Mouse (Mus musculus) small intestine, adult 10 weeks (tissue): ENCODE measurements around the gene Adam22. TPM values are rescaled to one million over a fixed set of nuclear protein-coding genes. Genes with fewer than 3 reads are reported as not detected.

ENCODE experiments used
- polyA plus RNA-seq: library from polyadenylated mRNA; stranded (reverse); fragments of 350-450 nt; fragmentation: Illumina TruSeq; extraction: RNeasy Lipid Tissue Mini Kit (QIAGEN cat#74804); gene quantifications from one replicate; pipeline ENCODE4 v1.2.3, GENCODE M21; 2014; ENCODE audit warnings: low replicate concordance

Adam22 gene
- polyA plus RNA-seq, result 2.2 TPM

DNA sequence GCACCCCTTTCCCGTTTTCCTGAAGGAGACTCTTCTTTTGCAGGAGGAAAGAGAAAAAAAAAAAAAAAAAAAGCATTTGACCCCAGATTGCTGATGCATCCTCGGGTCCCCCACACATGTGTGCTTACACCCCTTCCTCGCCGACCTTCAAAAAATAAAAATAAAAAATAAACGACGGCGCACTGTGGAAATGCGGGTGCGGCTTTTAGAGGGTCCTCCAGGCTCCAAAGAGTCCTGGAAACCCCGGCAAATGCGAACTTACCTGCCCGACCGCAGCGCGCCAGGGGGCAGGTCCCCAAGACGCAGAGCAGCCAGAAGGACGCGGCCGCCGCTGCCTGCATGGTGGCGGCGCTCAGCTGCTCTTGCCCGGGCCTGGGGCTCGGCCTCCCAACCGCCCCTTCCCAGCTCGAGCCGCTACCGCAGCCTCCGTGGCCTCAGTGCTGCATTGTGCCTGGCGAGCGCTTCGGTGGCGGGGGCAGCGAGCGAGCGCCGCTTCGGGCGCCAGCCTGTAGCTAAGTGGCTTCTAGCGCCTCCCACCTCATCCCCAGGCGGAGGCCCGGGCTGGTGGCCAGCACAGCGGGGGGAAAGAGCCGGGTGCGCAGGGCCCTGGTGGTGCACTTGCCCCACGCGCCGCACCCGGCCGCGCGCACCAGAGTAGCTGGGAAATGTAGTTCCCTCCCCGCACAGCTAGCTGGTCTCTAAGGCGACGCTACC, at the start of gene Adam22:
TSS of gene Adam22 (minus strand) at position 547 of the 714 bp plus-strand sequence.

DNA sequence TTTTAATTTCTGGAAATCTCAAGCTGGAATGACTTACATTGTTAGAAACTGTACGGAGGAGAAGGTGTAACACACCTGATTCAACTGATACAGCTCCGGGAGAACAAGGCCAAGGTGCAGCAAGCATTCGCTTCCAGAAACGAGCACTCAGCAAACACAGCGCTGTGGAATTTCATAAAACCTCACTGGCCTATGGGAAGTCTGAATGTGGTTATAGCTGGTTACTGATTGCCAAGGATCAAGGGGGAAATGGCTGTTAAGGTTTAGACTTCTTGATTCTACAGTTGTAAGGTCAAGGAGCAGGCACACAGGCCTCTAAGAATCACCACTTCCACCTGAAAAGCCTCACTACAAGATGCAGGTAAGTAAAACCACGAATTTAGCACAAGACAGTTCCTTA, 322.1 kb downstream of the Adam22 start, which contains the start of gene Sri:
TSS of gene Sri (plus strand) at position 224 of the 400 bp plus-strand sequence.

Other genes starting within 250 kb of the Adam22 start
- gene Dbf4, start 54.6 kb upstream of the Adam22 start, polyA plus RNA-seq, result 37.3 TPM
- gene Slc25a40, start 54.7 kb upstream of the Adam22 start, polyA plus RNA-seq, result 27.5 TPM